Mouse (Mus musculus) embryonic fibroblast, embryonic 13.5 days (primary cell): ENCODE measurements around the gene Pask.

ENCODE experiments used
- CTCF ChIP-seq: IDR thresholded peaks from 2 replicates; pipeline ENCODE4 v1.5.1; 2011; ENCODE audit warnings: mild to moderate bottlenecking, control low read depth, low read length, moderate library complexity, borderline replicate concordance; ENCODE audit not compliant: insufficient read depth
- POLR2A ChIP-seq: IDR thresholded peaks from 2 replicates; pipeline ENCODE4 v1.6.1; 2011; ENCODE audit warnings: low read depth, mild to moderate bottlenecking, control low read depth, low read length, moderate library complexity

GRCm38 (mm10) chr1:93300578-93300977 lies 42.7 kb downstream of the Pask start:
- TF ChIP-seq CTCF (no peak), POLR2A (no peak)
